Mouse (Mus musculus) layer of hippocampus, postnatal 14 days (tissue): ENCODE data around the gene Ttc7b. TPM values are rescaled to one million over a fixed set of nuclear protein-coding genes. Genes with fewer than 3 reads are reported as not detected.

Source experiments
- DNase-seq, 2 experiments: peaks; one replicate each; pipeline ENCODE4 v3.0.0; 2021 to 2022; ENCODE audit warnings: low spot score in 2 of 2, mixed read lengths in 1 of 2
- long read RNA-seq, 2 experiments: library from polyadenylated mRNA; stranded (forward); transcript quantifications; one replicate each; pipeline ENCODE4 v2.0.0; 2021
- total RNA-seq, 2 experiments: library from RNA; stranded (reverse); gene quantifications; 2 replicates each; pipeline ENCODE4 v1.2.3; 2021

Gene Ttc7b
- total RNA-seq, result 100 to 1,000 TPM; 132 to 146 TPM
- long read RNA-seq, experiment 1, transcript Ttc7b-206 (21 exons, 3,307 nt), result minor isoform, 24 of 126 reads
- long read RNA-seq, experiment 1, transcript Ttc7b-201 (20 exons, 3,446 nt), result major isoform, 53 of 126 reads
- long read RNA-seq, experiment 1, partial matches to known transcripts, result 14 of 126 reads
- long read RNA-seq, experiment 1, other reads (novel, unspliced or antisense), result 33 of 126 reads
- long read RNA-seq, experiment 2, transcript Ttc7b-201 (20 exons, 3,446 nt), result major isoform, 32 of 97 reads
- long read RNA-seq, experiment 2, transcript Ttc7b-206 (21 exons, 3,307 nt), result minor isoform, 26 of 97 reads
- long read RNA-seq, experiment 2, partial matches to known transcripts, result 12 of 97 reads
- long read RNA-seq, experiment 2, other reads (novel, unspliced or antisense), result 26 of 97 reads

GRCm38 (mm10) chr12:100520794-100521186 lies at the start of gene Ttc7b:
Gene Ttc7b, minus strand, starts transcription at chr12:100520826.
- DNase-seq, result peak in 1 of 2 experiments; percentile 33

- DNase-seq, result peak in 1 of 2 experiments; percentile 78
Measured at GRCm38 (mm10) chr12:100568831-100569230, 48.2 kb upstream of the Ttc7b start.

- no peak for DNase-seq
Measured at GRCm38 (mm10) chr12:100568105-100568504, 47.5 kb upstream of the Ttc7b start.

- no peak for DNase-seq
Measured at GRCm38 (mm10) chr12:100567627-100568026, 47.0 kb upstream of the Ttc7b start.

GRCm38 (mm10) chr12:100553675-100554074 lies 33.0 kb upstream of the Ttc7b start:
- DNase-seq, result no peak

GRCm38 (mm10) chr12:100551972-100552371 lies 31.3 kb upstream of the Ttc7b start:
- no peak for DNase-seq

GRCm38 (mm10) chr12:100544194-100544567 lies 23.6 kb upstream of the Ttc7b start:
- DNase-seq, result no peak

GRCm38 (mm10) chr12:100543437-100544193 lies 23.0 kb upstream of the Ttc7b start:
- DNase-seq, result no peak

GRCm38 (mm10) chr12:100542494-100542893 lies 21.9 kb upstream of the Ttc7b start:
- no peak for DNase-seq

GRCm38 (mm10) chr12:100542076-100542475 lies 21.4 kb upstream of the Ttc7b start:
- no peak for DNase-seq

- DNase-seq, result no peak
Measured at GRCm38 (mm10) chr12:100539158-100539714, 18.6 kb upstream of the Ttc7b start.

GRCm38 (mm10) chr12:100538445-100539157 lies 18.0 kb upstream of the Ttc7b start:
- no peak for DNase-seq

- DNase-seq, result no peak
Measured at GRCm38 (mm10) chr12:100537091-100537490, 16.5 kb upstream of the Ttc7b start.

GRCm38 (mm10) chr12:100535028-100535427 lies 14.4 kb upstream of the Ttc7b start:
- DNase-seq, result no peak

GRCm38 (mm10) chr12:100534028-100534427 lies 13.4 kb upstream of the Ttc7b start:
- no peak for DNase-seq

- DNase-seq, result no peak
Measured at GRCm38 (mm10) chr12:100533209-100533608, 12.6 kb upstream of the Ttc7b start.

- DNase-seq, result no peak
Measured at GRCm38 (mm10) chr12:100531740-100532139, 11.1 kb upstream of the Ttc7b start.

GRCm38 (mm10) chr12:100530871-100531270 lies 10.2 kb upstream of the Ttc7b start:
- DNase-seq, result no peak

- no peak for DNase-seq
Measured at GRCm38 (mm10) chr12:100529651-100530050, 9.0 kb upstream of the Ttc7b start.

GRCm38 (mm10) chr12:100529172-100529571 lies 8.5 kb upstream of the Ttc7b start:
- no peak for DNase-seq

GRCm38 (mm10) chr12:100528246-100528645 lies 7.6 kb upstream of the Ttc7b start:
- no peak for DNase-seq
